Mouse (Mus musculus) layer of hippocampus, adult 18-20 months (tissue): ENCODE measurements around the gene Usf1. TPM values are rescaled to one million over a fixed set of nuclear protein-coding genes. Genes with fewer than 3 reads are reported as not detected.

Experiments used
- DNase-seq, 2 experiments: peaks; one replicate each; pipeline ENCODE4 v3.0.0; 2022; ENCODE audit warnings: low spot score in 2 of 2
- long read RNA-seq: library from polyadenylated mRNA; stranded (forward); transcript quantifications from one replicate; pipeline ENCODE4 v2.0.0, GENCODE M21; 2021
- total RNA-seq, 2 experiments: library from RNA; stranded (reverse); gene quantifications; 2 replicates each; pipeline ENCODE4 v1.2.3; 2021

Gene Usf1
- total RNA-seq = 100 to 1,000 TPM; 133 to 142 TPM
- long read RNA-seq, transcript Usf1-208 (10 exons, 2,167 nt) = major isoform, 8 of 23 reads
- long read RNA-seq, partial matches to known transcripts = 3 of 23 reads
- long read RNA-seq, other reads (novel, unspliced or antisense) = 7 of 23 reads

GRCm38 (mm10) chr1:171410947-171411484 lies at the start of gene Usf1:
TSS of gene Usf1 (plus strand) at chr1:171411313.
- DNase-seq = peak; percentile 93 to 97

DNA sequence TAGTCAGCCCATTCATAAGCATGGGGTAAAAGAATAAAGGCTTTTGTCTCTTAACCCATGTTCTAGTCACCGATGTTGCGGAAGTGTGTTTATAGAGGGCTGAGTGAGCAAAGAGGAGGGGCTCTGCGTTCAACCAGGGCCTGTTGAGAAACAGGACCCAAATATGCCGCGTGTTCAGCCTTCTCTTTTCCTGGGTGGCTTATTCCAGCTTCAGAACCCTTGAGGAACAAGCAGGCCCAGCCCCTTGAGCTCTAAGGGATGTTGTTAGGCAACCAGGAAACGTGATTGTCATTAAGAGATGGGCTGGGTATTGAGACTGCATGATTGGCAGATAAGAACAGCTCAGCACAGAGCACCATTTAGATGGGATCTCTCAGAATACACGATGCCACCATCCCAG lies 45.2 kb upstream of the Usf1 start:
- DNase-seq = no peak

- no peak for DNase-seq
Observed at GRCm38 (mm10) chr1:171369845-171370556, 41.1 kb upstream of the Usf1 start, which contains the start of gene Nectin4. TSS of gene Nectin4 (plus strand) at chr1:171370099.

GRCm38 (mm10) chr1:171372880-171373279 lies 38.2 kb upstream of the Usf1 start:
- DNase-seq = no peak

GRCm38 (mm10) chr1:171373946-171374345 lies 37.2 kb upstream of the Usf1 start:
- no peak for DNase-seq

DNA sequence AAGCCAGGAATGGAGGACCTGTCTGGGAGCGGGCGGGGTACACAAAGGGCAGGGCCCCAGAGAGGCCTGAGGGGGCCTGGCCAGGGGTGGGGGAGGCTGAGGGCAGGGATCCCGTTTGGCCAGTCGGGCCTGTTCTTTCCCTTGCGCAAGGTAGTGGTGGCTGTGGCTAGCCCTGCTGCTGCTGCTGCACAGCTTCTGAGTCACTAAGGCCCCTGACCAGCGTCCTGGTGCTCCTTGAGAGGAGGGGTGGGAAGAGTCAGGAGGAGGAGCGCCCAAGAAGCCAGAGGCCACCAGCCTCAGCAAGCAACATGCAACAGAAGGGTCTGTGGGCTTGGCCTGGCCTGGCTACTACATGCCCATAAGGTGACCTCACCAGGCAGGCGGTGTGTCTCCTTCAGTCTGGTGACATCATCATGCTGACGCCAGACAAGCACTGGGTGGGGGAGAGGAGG lies 35.4 kb upstream of the Usf1 start:
- no peak for DNase-seq

DNA sequence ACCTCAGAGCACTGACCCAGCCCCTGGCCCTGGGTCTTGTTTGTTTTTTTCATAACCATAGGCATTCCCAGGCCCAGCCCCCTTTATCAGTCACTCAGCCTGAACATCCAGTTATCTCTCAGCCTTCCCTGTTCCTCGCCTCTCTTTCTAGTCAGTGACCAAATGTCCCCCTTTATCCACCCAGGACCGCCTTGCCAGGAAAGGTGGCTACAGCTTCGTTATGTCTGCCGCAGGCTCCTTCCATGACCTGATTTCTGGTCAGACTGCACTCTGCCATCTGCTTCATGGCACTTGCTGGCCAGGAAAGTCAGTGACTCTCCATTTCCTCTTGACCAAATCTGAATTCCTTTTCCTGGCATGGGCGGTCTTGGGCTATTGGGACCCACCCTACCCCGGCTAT lies 32.8 kb upstream of the Usf1 start:
- DNase-seq = no peak

- DNase-seq = peak; percentile 55 to 81
Observed at GRCm38 (mm10) chr1:171379935-171380599, 31.0 kb upstream of the Usf1 start.

- DNase-seq = no peak
Observed at GRCm38 (mm10) chr1:171382096-171382620, 29.0 kb upstream of the Usf1 start.

GRCm38 (mm10) chr1:171384361-171384760 lies 26.8 kb upstream of the Usf1 start:
- no peak for DNase-seq

GRCm38 (mm10) chr1:171385171-171385570 lies 25.9 kb upstream of the Usf1 start:
- DNase-seq = no peak

GRCm38 (mm10) chr1:171387099-171387498 lies 24.0 kb upstream of the Usf1 start:
- no peak for DNase-seq

DNA sequence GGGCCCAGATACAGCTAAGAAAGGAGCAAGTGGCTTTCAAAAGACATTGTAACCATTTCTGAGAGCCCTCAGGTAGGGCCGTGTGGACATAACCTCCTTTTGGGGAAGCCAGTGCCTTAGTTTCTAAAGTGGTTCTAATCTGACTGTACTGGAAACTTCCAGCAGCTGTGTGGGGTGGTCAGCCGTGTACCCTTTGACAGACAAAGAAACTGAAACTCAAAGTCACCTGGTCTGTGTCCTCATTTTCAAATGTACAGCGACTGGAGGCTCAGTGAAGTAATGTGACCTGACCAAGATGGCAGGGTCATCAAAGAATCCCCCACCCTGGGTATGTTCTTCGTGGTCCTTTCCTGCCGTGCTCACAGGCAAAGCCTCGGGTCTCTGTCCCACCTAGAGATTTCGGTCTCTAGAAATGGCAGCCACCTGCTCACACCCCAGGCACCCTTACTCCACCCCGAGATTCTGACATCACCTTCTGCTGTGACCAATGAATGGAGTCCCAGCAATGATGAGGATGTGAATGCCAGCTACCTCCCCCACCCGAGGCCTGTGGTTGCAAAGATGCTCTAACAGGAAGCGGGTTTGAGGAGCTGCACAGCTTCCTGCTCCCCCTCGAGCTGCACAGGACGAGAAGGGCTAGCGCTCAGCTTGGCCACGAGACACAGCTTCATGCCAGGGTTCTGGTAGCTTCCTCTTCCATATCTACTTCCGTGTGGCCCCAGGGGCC lies 22.6 kb upstream of the Usf1 start, which contains the start of gene Arhgap30:
Gene Arhgap30 (plus strand): TSS at position 579 of the 727 bp plus-strand sequence.
- no peak for DNase-seq

DNA sequence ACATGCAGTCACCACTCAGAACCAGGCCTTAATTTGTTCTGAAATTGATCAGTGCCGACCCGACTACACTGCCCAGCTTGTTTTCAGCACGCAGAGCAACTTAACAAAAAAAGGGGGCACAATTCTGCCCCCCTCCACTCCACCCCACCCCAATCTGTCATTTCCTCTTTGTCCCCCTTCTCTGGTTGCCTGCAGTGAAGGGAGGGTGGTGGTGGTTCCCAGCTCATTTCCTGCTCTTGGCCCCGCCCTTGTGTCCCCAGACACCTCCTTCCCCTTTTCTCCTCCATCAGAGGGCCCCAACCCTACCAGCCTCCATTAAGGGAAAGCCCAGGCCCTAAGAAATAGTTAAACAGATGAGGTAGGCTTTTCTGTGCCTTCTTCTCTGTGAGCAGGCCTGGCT lies 21.0 kb upstream of the Usf1 start:
- no peak for DNase-seq

GRCm38 (mm10) chr1:171401821-171402220 lies 9.3 kb upstream of the Usf1 start:
- no peak for DNase-seq

DNA sequence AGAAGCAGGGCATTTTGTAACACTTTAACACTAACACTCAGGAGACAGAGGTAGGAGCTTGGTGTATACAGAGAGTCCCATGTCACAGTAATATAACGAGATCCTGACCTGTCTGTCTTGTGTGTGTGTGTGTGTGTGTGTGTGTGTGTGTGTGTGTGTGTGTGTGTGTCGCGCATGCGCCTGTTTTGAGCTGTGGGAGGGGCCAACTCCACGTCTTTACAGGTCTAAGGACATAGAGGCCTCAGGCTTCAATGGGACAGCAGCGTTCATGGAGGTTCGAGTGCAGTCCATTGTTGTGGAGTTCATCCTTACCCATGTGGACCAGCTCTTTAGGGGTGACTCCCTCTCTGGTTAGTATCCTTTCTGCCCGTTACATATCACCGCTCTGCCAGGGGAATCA lies 8.1 kb upstream of the Usf1 start:
- no peak for DNase-seq

DNA sequence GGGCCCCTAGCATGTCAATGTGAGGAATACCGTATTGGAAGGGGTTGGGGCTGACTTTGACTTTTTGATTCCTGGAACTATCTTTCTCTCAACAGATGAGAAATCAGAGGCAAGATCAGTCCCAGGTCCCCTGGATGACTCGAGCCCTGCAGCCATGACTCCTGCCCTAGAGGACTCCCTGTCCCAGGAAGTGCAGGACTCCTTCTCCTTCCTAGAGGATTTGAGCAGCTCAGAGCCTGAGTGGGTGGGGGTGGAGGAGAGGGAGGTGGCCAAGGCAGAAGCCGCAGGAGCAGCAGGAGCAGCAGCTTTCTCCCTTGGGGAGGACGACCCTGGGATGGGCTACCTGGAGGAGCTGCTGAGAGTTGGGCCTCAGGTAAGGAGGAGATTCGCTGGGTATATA lies 3.9 kb upstream of the Usf1 start:
- no peak for DNase-seq

GRCm38 (mm10) chr1:171410231-171410630 lies 882 bp upstream of the Usf1 start:
- DNase-seq = no peak

DNA sequence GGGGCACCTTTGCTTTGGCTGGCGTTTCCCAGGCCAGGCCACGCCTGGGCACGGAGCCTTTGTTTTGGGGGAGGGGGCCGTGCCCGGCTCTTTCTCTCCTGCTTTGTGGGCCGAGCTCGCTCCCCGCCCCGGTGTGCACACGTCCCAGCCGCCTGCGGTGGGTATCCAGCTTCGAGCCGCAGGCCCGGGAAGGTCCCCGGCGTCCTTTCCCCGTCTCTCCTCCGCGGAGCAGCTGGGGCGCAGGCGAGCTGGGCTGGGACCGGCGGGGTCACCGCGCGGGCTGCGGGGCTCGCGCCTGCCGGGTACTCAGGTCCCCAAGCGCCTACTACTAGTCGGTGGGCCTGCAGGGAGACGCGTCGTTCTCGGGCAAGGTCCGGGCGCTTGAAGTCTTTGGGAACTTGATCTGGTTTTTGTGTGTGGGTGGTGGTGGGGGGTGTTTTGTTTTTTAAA lies 404 bp downstream of the Usf1 start:
- no peak for DNase-seq

DNA sequence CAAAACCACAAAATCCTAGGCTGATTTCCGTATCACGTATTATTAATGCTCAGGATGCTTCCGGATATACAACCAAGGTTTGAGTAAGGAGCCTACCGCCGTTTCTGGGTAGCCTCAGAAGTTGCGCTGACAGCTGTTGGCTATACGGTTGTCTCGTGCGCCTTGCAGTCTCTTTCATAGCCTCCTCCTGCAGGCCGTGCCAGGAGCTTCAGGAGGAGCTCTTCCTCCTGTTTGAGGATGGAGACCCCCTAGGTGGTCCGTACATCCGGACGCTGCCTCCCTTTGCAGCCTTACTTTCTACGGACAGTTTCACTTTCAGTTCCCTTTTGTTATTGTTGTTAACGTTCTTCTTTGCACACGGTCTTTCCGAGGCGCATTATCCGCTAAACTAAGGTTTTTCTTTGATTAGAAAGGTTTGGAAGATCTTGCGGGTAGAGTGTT lies 908 bp downstream of the Usf1 start:
- DNase-seq = peak in 1 of 2 experiments; percentile 33

DNA sequence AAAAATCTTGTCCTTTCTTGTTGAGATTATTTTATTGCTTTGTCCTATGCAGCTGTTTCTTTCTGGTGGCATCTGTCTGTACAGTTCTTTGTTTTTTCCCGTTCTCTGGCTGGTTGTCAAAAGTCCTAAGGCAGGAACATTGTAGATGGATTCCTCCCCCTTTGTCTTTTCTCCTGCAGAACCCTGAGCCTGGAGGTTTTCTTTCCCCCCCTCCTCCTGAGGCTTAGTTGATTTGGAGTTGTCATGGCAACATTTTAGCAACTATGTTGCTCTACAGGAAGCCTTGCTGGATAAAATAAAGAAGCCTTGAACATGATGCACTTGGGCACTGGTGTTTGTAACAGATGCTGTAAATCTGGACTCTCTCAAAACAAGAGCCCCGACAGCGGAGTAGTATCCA lies 1.3 kb downstream of the Usf1 start:
- DNase-seq = peak; percentile 32 to 59
